Mouse (Mus musculus) stomach, embryonic 16.5 days (tissue): ENCODE measurements at regions not wholly inside any gene's neighbourhood (a gene's known extent, or its start where the extent isn't known, plus 50 kb on each side); places are given as distances from the start of the nearest gene placed in this dataset.

Source experiments
- ATAC-seq: fragments of 200-750 bp; cut with Nextera tagmentation; 2 replicates; pipeline ENCODE4 v1.8.0; 2017; ENCODE audit warnings: moderate number of reproducible peaks, moderate TSS enrichment; ENCODE audit not compliant: insufficient read depth, low FRiP score
- H3K27ac ChIP-seq: fragments of 300-500 bp; sonication (generic); 2 replicates; pipeline ENCODE4 v1.5.1; 2014; ENCODE audit warnings: low read length
- H3K27me3 ChIP-seq: fragments of 300-500 bp; sonication (generic); 2 replicates; pipeline ENCODE4 v1.6.1; 2014; ENCODE audit warnings: low read length, control low read depth, mixed read lengths; ENCODE audit not compliant: control insufficient read depth, insufficient read depth
- H3K36me3 ChIP-seq: fragments of 300-500 bp; sonication (generic); 2 replicates; pipeline ENCODE4 v1.6.1; 2014; ENCODE audit warnings: low read length; ENCODE audit not compliant: control insufficient read depth, insufficient read depth
- H3K4me1 ChIP-seq: fragments of 300-500 bp; sonication (generic); 2 replicates; pipeline ENCODE4 v1.6.1; 2014; ENCODE audit warnings: low read length, control low read depth, mixed read lengths; ENCODE audit not compliant: control insufficient read depth, insufficient read depth
- H3K4me2 ChIP-seq: fragments of 300-500 bp; sonication (generic); 2 replicates; pipeline ENCODE4 v1.6.1; 2014; ENCODE audit warnings: low read depth, low read length, mixed read lengths
- H3K4me3 ChIP-seq: fragments of 300-500 bp; sonication (generic); replicated peaks from 2 replicates; pipeline ENCODE4 v1.5.1; 2014; ENCODE audit warnings: mild to moderate bottlenecking, low read length
- H3K9ac ChIP-seq: fragments of 300-500 bp; sonication (generic); 2 replicates; pipeline ENCODE4 v1.6.1; 2014; ENCODE audit warnings: low read length
- H3K9me3 ChIP-seq: fragments of 300-500 bp; sonication (generic); replicated peaks from 2 replicates; pipeline ENCODE4 v1.6.1; 2016; ENCODE audit warnings: low read length, control low read depth; ENCODE audit not compliant: control insufficient read depth
- WGBS: fragments of 180-500 bp; shearing (Covaris S2); extraction: QIAGEN DNeasy Blood & Tissue Kit; methylation state at CpG from one replicate; pipeline ENCODE4 v1.1.7; 2014; 5-methylcytosine and 5-hydroxymethylcytosine counted together

- H3K9ac ChIP-seq, result no peak overlapping the region
- no peak overlapping the region for H3K4me2 ChIP-seq
- WGBS, result 53% methylated on average over 7 of the region's 7 CpGs
- H3K4me3 ChIP-seq, result no peak overlapping the region
- peaks cover 10% of the 10 kb centered on the region for H3K27me3 ChIP-seq
- no peak for ATAC-seq
- H3K27ac ChIP-seq, result no peak overlapping the region
- no peaks in the 10 kb centered on the region for H3K9me3 ChIP-seq
- H3K36me3 ChIP-seq, result no peaks in the 10 kb centered on the region
- peaks cover 4% of the 10 kb centered on the region; the same call in 1 of the 2 replicates for H3K4me1 ChIP-seq
Measured at GRCm38 (mm10) chr12:105959756-105960155, 50.3 kb upstream of the Vrk1 start.
